Mouse (Mus musculus): ENCODE measurements at regions not wholly inside any gene's neighbourhood (a gene's known extent, or its start where the extent isn't known, plus 50 kb on each side); places are given as distances from the start of the nearest gene placed in this dataset.
A peak's percentile ranks its signal among the peaks of the same experiment; 100 is the strongest.

DNA sequence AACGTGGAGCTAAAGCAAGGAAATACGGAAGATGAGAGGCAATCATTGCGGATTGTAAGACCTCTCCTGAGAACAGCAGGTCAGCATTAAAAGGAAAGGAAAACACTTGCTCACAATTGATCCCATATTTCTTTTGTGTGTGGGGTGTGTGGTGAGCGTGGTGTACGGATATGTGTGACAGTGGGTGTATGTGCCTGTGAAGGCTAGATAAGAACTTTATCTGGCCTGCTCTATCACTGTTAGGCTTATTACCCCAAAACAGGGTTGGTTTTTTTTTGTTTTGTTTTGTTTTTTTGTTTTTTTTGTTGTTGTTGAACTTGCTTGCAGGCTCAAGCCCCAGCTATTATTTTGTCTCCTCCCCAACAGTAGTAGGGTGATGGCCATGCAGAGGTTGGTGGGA is 102.5 kb downstream of the Uchl5 start:
- no peak for DNase-seq

DNA sequence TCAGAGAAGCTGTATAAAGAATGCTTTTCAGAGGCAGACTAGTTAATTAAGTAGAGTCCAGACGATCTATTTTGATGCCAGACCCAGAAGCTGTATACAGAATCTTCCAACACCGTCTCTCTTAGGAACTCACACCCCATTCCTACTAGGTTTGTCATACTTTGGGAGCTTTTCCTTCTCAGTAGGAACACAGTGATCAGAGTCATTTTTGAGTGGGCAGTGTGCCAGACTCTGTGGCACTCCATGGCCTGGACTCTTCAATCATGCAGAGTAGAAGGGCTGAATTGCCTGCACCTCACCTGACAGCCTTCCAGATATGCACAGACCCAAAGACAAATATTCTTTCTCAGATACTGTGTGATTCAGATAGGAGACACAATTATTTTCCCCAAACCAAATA is 101.2 kb downstream of the Uchl5 start:
- peak; percentile 64 for DNase-seq

DNA sequence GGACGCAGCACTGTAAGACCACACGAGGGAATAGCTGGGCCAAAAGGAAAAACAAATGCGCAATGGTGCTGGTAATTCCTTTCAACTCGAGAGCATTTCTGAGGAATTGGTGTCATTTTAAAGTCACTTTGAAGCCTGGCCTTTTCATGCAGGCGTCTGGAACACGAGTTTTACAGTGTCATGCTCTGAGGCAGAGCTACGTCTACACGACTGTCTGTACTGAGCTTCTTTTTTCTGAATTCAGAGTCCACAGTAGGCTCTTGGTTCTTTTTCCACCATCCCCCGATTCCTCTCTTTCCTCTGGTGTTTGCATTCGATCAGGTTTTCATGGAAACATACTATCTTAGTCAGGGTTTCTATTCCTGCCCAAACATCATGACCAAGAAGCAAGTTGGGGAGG is 83.2 kb downstream of the Uchl5 start:
- no peak for DNase-seq

GRCm38 (mm10) chr1:143858532-143858931 is 81.5 kb downstream of the Uchl5 start:
- DNase-seq: no peak
